Mouse (Mus musculus): ENCODE results near the gene Oprd1. TPM values are rescaled to one million over a fixed set of nuclear protein-coding genes. Genes with fewer than 3 reads are reported as not detected.
A peak's percentile ranks its signal among the peaks of the same experiment; 100 is the strongest.

Oprd1 gene
- 0.06 and 0.15 TPM in 2 replicates for polyA plus RNA-seq (2016; fragmentation: Nextera tagmentation; extraction: Ambion mirVana)

- Histone ChIP-seq H3K36me3 (replicated peaks) (no peaks in the 10 kb centered on the region), H3K27ac (no peak within 1 kb of the TSS), H3K9ac (peak within 1 kb of the TSS; percentile 42; the same call in 1 of the 2 replicates), H3K4me3 (replicated peaks) (peak within 1 kb of the TSS; percentile 46), H3K4me1 (peaks cover 8% of the 10 kb centered on the region; the same call in 1 of the 2 replicates), H3K27me3 (peaks cover 63% of the 10 kb centered on the region), H3K9me3 (no peaks in the 10 kb centered on the region), H3K4me2 (peak within 1 kb of the TSS; percentile 70)
- no peak for ATAC-seq (ENCODE audit: low FRiP score)
- 1% methylated on average over 86 of the region's 89 CpGs for WGBS
Measured at GRCm38 (mm10) chr4:132144080-132144841, at the start of gene Oprd1. Gene Oprd1 (minus strand): TSS chr4:132144486.

- Histone ChIP-seq H3K9me3 (no peaks in the 10 kb centered on the region), H3K36me3 (replicated peaks) (peaks cover 39% of the 10 kb centered on the region), H3K9ac (no peak overlapping the region), H3K4me2 (no peak overlapping the region), H3K27ac (no peak overlapping the region), H3K27me3 (no peaks in the 10 kb centered on the region), H3K4me3 (replicated peaks) (no peak overlapping the region), H3K4me1 (no peaks in the 10 kb centered on the region)
- WGBS: 94% methylated on average over 2 of the region's 2 CpGs
- ATAC-seq (ENCODE audit: low FRiP score): no peak
Measured at GRCm38 (mm10) chr4:132187826-132188401, 43.6 kb upstream of the Oprd1 start.

- Histone ChIP-seq H3K9me3 (no peaks in the 10 kb centered on the region), H3K9ac (no peak overlapping the region), H3K4me1 (no peaks in the 10 kb centered on the region), H3K27ac (no peak overlapping the region), H3K27me3 (no peaks in the 10 kb centered on the region), H3K36me3 (replicated peaks) (peaks cover 41% of the 10 kb centered on the region), H3K4me2 (no peak overlapping the region), H3K4me3 (replicated peaks) (no peak overlapping the region)
- ATAC-seq (ENCODE audit: low FRiP score): no peak
- WGBS: 92% methylated on average over 3 of the region's 3 CpGs
Measured at GRCm38 (mm10) chr4:132183162-132183561, 38.9 kb upstream of the Oprd1 start.

- Histone ChIP-seq H3K27me3 (no peaks in the 10 kb centered on the region), H3K4me2 (no peak overlapping the region), H3K27ac (no peak overlapping the region), H3K9ac (no peak overlapping the region), H3K4me3 (replicated peaks) (no peak overlapping the region), H3K36me3 (replicated peaks) (peaks cover 41% of the 10 kb centered on the region), H3K9me3 (no peaks in the 10 kb centered on the region), H3K4me1 (no peaks in the 10 kb centered on the region)
- ATAC-seq (ENCODE audit: low FRiP score): no peak
- 72% methylated on average over 22 of the region's 22 CpGs for WGBS
Measured at GRCm38 (mm10) chr4:132181721-132182658, 37.7 kb upstream of the Oprd1 start.

GRCm38 (mm10) chr4:132180710-132181109 lies 36.4 kb upstream of the Oprd1 start:
- no peak overlapping the region for H3K9ac ChIP-seq
- no peaks in the 10 kb centered on the region for H3K27me3 ChIP-seq
- WGBS: 77% methylated on average over 9 of the region's 9 CpGs
- H3K9me3 ChIP-seq: no peaks in the 10 kb centered on the region
- peaks cover 38% of the 10 kb centered on the region for H3K36me3 ChIP-seq (replicated peaks)
- no peak overlapping the region for H3K4me3 ChIP-seq (replicated peaks)
- no peak overlapping the region for H3K4me2 ChIP-seq
- no peak for ATAC-seq (ENCODE audit: low FRiP score)
- no peak overlapping the region for H3K27ac ChIP-seq
- H3K4me1 ChIP-seq: no peaks in the 10 kb centered on the region

GRCm38 (mm10) chr4:132178630-132179059 lies 34.4 kb upstream of the Oprd1 start:
- no peaks in the 10 kb centered on the region for H3K27me3 ChIP-seq
- no peak overlapping the region for H3K4me2 ChIP-seq
- no peaks in the 10 kb centered on the region for H3K4me1 ChIP-seq
- H3K9me3 ChIP-seq: no peaks in the 10 kb centered on the region
- 8% methylated on average over 10 of the region's 10 CpGs for WGBS
- peak; percentile 82 for ATAC-seq (ENCODE audit: low FRiP score)
- peaks cover 22% of the 10 kb centered on the region for H3K36me3 ChIP-seq (replicated peaks)
- H3K4me3 ChIP-seq (replicated peaks): no peak overlapping the region
- no peak overlapping the region for H3K27ac ChIP-seq
- no peak overlapping the region for H3K9ac ChIP-seq

GRCm38 (mm10) chr4:132176474-132176873 lies 32.2 kb upstream of the Oprd1 start:
- Histone ChIP-seq H3K27me3 (no peaks in the 10 kb centered on the region), H3K4me1 (peaks cover 11% of the 10 kb centered on the region; the same call in 1 of the 2 replicates), H3K27ac (no peak overlapping the region), H3K9ac (no peak overlapping the region), H3K4me2 (no peak overlapping the region), H3K36me3 (replicated peaks) (peaks cover 8% of the 10 kb centered on the region), H3K4me3 (replicated peaks) (no peak overlapping the region), H3K9me3 (no peaks in the 10 kb centered on the region)
- no peak for ATAC-seq (ENCODE audit: low FRiP score)
- 49% methylated on average over 10 of the region's 10 CpGs for WGBS

- Histone ChIP-seq H3K4me1 (peaks cover 15% of the 10 kb centered on the region), H3K36me3 (replicated peaks) (no peaks in the 10 kb centered on the region), H3K27me3 (no peaks in the 10 kb centered on the region), H3K27ac (no peak overlapping the region), H3K4me3 (replicated peaks) (no peak overlapping the region), H3K4me2 (no peak overlapping the region), H3K9ac (no peak overlapping the region), H3K9me3 (no peaks in the 10 kb centered on the region)
- WGBS: 23% methylated on average over 7 of the region's 7 CpGs
- no peak for ATAC-seq (ENCODE audit: low FRiP score)
Measured at GRCm38 (mm10) chr4:132170891-132171290, 26.6 kb upstream of the Oprd1 start.

GRCm38 (mm10) chr4:132169761-132170160 lies 25.5 kb upstream of the Oprd1 start:
- Histone ChIP-seq H3K9me3 (no peaks in the 10 kb centered on the region), H3K4me1 (peaks cover 23% of the 10 kb centered on the region), H3K27ac (no peak overlapping the region), H3K9ac (no peak overlapping the region), H3K27me3 (no peaks in the 10 kb centered on the region), H3K36me3 (replicated peaks) (no peaks in the 10 kb centered on the region), H3K4me3 (replicated peaks) (no peak overlapping the region), H3K4me2 (no peak overlapping the region)
- WGBS: 90% methylated on average over 5 of the region's 5 CpGs
- no peak for ATAC-seq (ENCODE audit: low FRiP score)

GRCm38 (mm10) chr4:132169271-132169670 lies 25.0 kb upstream of the Oprd1 start:
- Histone ChIP-seq H3K4me1 (peaks cover 23% of the 10 kb centered on the region), H3K27me3 (no peaks in the 10 kb centered on the region), H3K4me2 (no peak overlapping the region), H3K9me3 (no peaks in the 10 kb centered on the region), H3K36me3 (replicated peaks) (no peaks in the 10 kb centered on the region), H3K9ac (no peak overlapping the region), H3K4me3 (replicated peaks) (no peak overlapping the region), H3K27ac (no peak overlapping the region)
- no peak for ATAC-seq (ENCODE audit: low FRiP score)
- WGBS: 93% methylated on average over 3 of the region's 3 CpGs

- Histone ChIP-seq H3K27me3 (no peaks in the 10 kb centered on the region), H3K4me1 (peaks cover 12% of the 10 kb centered on the region), H3K4me3 (replicated peaks) (no peak overlapping the region), H3K36me3 (replicated peaks) (no peaks in the 10 kb centered on the region), H3K27ac (no peak overlapping the region), H3K9ac (no peak overlapping the region), H3K4me2 (no peak overlapping the region), H3K9me3 (no peaks in the 10 kb centered on the region)
- no peak for ATAC-seq (ENCODE audit: low FRiP score)
- 89% methylated on average over 3 of the region's 3 CpGs for WGBS
Measured at GRCm38 (mm10) chr4:132167436-132167835, 23.1 kb upstream of the Oprd1 start.
